Mouse (Mus musculus) spleen, adult 2 months (tissue): ENCODE results near the gene Shank1.

Source experiments
- CTCF ChIP-seq: fragments of 200-500 bp; IDR thresholded peaks from 2 replicates; pipeline ENCODE4 v1.5.1; 2011; ENCODE audit warnings: mild to moderate bottlenecking, inconsistent platforms; ENCODE audit not compliant: insufficient read depth, insufficient read length, insufficient replicate concordance; ENCODE audit errors: extremely low read depth
- POLR2A ChIP-seq: fragments of 200-500 bp; IDR thresholded peaks from 2 replicates; pipeline ENCODE4 v1.6.1; 2011; ENCODE audit warnings: low read depth, low read length, inconsistent platforms

- TF ChIP-seq CTCF (no peak), POLR2A (no peak)
Measured at GRCm38 (mm10) chr7:44275546-44275945, 34.5 kb upstream of the Shank1 start.
